Mouse (Mus musculus) ES-Bruce4 (cell line): Measurements from ENCODE around the gene Rdh1. TPM values are rescaled to one million over a fixed set of nuclear protein-coding genes. Genes with fewer than 3 reads are reported as not detected.
"Not testable (repeated sequence)": the region's sequence is repeated elsewhere in the genome, so short reads cannot be mapped to it uniquely, and the experiment has no call there.

Experiments used
- H3K27ac ChIP-seq: 2 replicates; pipeline ENCODE4 v1.5.1; 2012; ENCODE audit warnings: low read length, inconsistent platforms; ENCODE audit not compliant: insufficient read depth
- H3K27me3 ChIP-seq: 2 replicates; pipeline ENCODE4 v1.6.1; 2012; ENCODE audit warnings: mild to moderate bottlenecking, low read length, inconsistent platforms; ENCODE audit not compliant: control insufficient read depth, poor library complexity, insufficient read depth, severe bottlenecking
- H3K36me3 ChIP-seq: 2 replicates; pipeline ENCODE4 v1.6.1; 2012; ENCODE audit warnings: inconsistent platforms, mild to moderate bottlenecking, low read length, moderate library complexity; ENCODE audit not compliant: control insufficient read depth, poor library complexity, insufficient read depth, severe bottlenecking
- H3K4me1 ChIP-seq: one replicate; pipeline ENCODE4 v1.8.1; 2011; ENCODE audit warnings: low read length; ENCODE audit not compliant: control insufficient read depth, insufficient read depth
- H3K4me3 ChIP-seq: 2 replicates; pipeline ENCODE4 v1.5.1; 2011; ENCODE audit warnings: low read depth, mild to moderate bottlenecking, low read length
- H3K9ac ChIP-seq: 2 replicates; pipeline ENCODE4 v1.6.1; 2012; ENCODE audit warnings: low read depth, mild to moderate bottlenecking, inconsistent platforms; ENCODE audit not compliant: poor library complexity, severe bottlenecking
- H3K9me3 ChIP-seq: replicated peaks from 2 replicates; pipeline ENCODE4 v1.6.1; 2012; ENCODE audit warnings: mild to moderate bottlenecking, low read length, inconsistent platforms; ENCODE audit not compliant: control insufficient read depth, poor library complexity, insufficient read depth, severe bottlenecking
- CTCF ChIP-seq: IDR thresholded peaks from one replicate; pipeline ENCODE4 v1.8.1; 2011; ENCODE audit warnings: low read depth, low read length
- EP300 ChIP-seq: IDR thresholded peaks from 2 replicates; pipeline ENCODE4 v1.6.1; 2011; ENCODE audit warnings: low read depth, low read length; ENCODE audit not compliant: insufficient read depth
- POLR2A ChIP-seq: IDR thresholded peaks from one replicate; pipeline ENCODE4 v1.8.1; 2011; ENCODE audit warnings: low read length; ENCODE audit not compliant: insufficient read depth
- polyA plus RNA-seq: library from polyadenylated mRNA; stranded (reverse); fragments of >200 nt; gene quantifications from 2 replicates; pipeline ENCODE4 v1.2.4, GENCODE M21; 2011; ENCODE audit warnings: low read depth; ENCODE audit not compliant: missing spikeins, insufficient read depth, insufficient read length

Rdh1 gene
- polyA plus RNA-seq, 1 experiment: 0.40 TPM

GRCm38 (mm10) chr10:127799295-127799694 lies 39.8 kb downstream of the Rdh1 start:
- H3K4me1 ChIP-seq: no peaks in the 10 kb centered on the region
- no peaks in the 10 kb centered on the region for H3K36me3 ChIP-seq
- H3K4me3 ChIP-seq: no peak overlapping the region
- H3K9me3 ChIP-seq: peaks cover 6% of the 10 kb centered on the region
- H3K27ac ChIP-seq: no peak overlapping the region
- H3K9ac ChIP-seq: no peak overlapping the region
- no peak for TF ChIP-seq EP300
- no peak for TF ChIP-seq CTCF
- no peak for TF ChIP-seq POLR2A
- H3K27me3 ChIP-seq: no peaks in the 10 kb centered on the region

- peaks cover 4% of the 10 kb centered on the region for H3K9me3 ChIP-seq
- no peak within 1 kb of the TSS for H3K9ac ChIP-seq
- H3K4me1 ChIP-seq: no peaks in the 10 kb centered on the region
- no peak within 1 kb of the TSS for H3K27ac ChIP-seq
- H3K4me3 ChIP-seq: no peak within 1 kb of the TSS
- H3K27me3 ChIP-seq: no peaks in the 10 kb centered on the region
- TF ChIP-seq POLR2A: no peak
- TF ChIP-seq EP300: no peak
- TF ChIP-seq CTCF: no peak
- H3K36me3 ChIP-seq: no peaks in the 10 kb centered on the region
Measured at GRCm38 (mm10) chr10:127800891-127801290, 41.4 kb downstream of the Rdh1 start, which contains the start of gene Rdh16. Gene Rdh16 (plus strand): TSS chr10:127801152.

- Histone ChIP-seq H3K36me3 (no peaks in the 10 kb centered on the region), H3K27ac (no peak overlapping the region), H3K27me3 (no peaks in the 10 kb centered on the region), H3K4me3 (no peak overlapping the region), H3K9ac (no peak overlapping the region), H3K9me3 (no peaks in the 10 kb centered on the region), H3K4me1 (no peaks in the 10 kb centered on the region)
- no peak for TF ChIP-seq EP300
- no peak for TF ChIP-seq POLR2A
- TF ChIP-seq CTCF: no peak
Measured at GRCm38 (mm10) chr10:127801612-127802011, 42.1 kb downstream of the Rdh1 start.

GRCm38 (mm10) chr10:127802236-127802635 lies 42.7 kb downstream of the Rdh1 start:
- TF ChIP-seq POLR2A: no peak
- no peak for TF ChIP-seq EP300
- no peak for TF ChIP-seq CTCF
- no peaks in the 10 kb centered on the region for H3K4me1 ChIP-seq
- no peaks in the 10 kb centered on the region for H3K27me3 ChIP-seq

GRCm38 (mm10) chr10:127804416-127804815 lies 44.9 kb downstream of the Rdh1 start:
- no peaks in the 10 kb centered on the region for H3K4me1 ChIP-seq
- H3K9me3 ChIP-seq: no peaks in the 10 kb centered on the region
- H3K9ac ChIP-seq: no peak overlapping the region
- no peaks in the 10 kb centered on the region for H3K27me3 ChIP-seq
- TF ChIP-seq EP300: no peak
- no peaks in the 10 kb centered on the region for H3K36me3 ChIP-seq
- no peak overlapping the region for H3K4me3 ChIP-seq
- no peak overlapping the region for H3K27ac ChIP-seq

More at GRCm38 (mm10) chr10:127802236-127802635, 42.7 kb downstream of the Rdh1 start:
- no peaks in the 10 kb centered on the region for H3K36me3 ChIP-seq
- no peaks in the 10 kb centered on the region for H3K9me3 ChIP-seq
- no peak overlapping the region for H3K9ac ChIP-seq
- no peak overlapping the region for H3K27ac ChIP-seq
- no peak overlapping the region for H3K4me3 ChIP-seq

- Histone ChIP-seq H3K27ac (no peak overlapping the region), H3K4me3 (no peak overlapping the region), H3K4me1 (no peaks in the 10 kb centered on the region), H3K9ac (no peak overlapping the region), H3K36me3 (no peaks in the 10 kb centered on the region), H3K9me3 (peaks cover 31% of the 10 kb centered on the region), H3K27me3 (no peaks in the 10 kb centered on the region)
- no peak for TF ChIP-seq EP300
- no peak for TF ChIP-seq POLR2A
- no peak for TF ChIP-seq CTCF
Measured at GRCm38 (mm10) chr10:127815888-127816287, 56.4 kb downstream of the Rdh1 start.

GRCm38 (mm10) chr10:127817268-127817910 lies 57.9 kb downstream of the Rdh1 start:
- not testable (repeated sequence) for H3K9ac ChIP-seq, H3K27me3 ChIP-seq, H3K4me3 ChIP-seq, H3K36me3 ChIP-seq, H3K4me1 ChIP-seq, H3K27ac ChIP-seq
- peaks cover 31% of the 10 kb centered on the region for H3K9me3 ChIP-seq
